Mouse (Mus musculus) CH12.LX (cell line): ENCODE data around the gene Ciapin1. TPM values are rescaled to one million over a fixed set of nuclear protein-coding genes. Genes with fewer than 3 reads are reported as not detected.

Experiments used
- DNase-seq: peaks from one replicate; pipeline ENCODE4 v3.0.0-alpha.2; 2013; ENCODE audit errors: extremely low read depth
- H3K27ac ChIP-seq: 2 replicates; pipeline ENCODE4 v1.5.1; 2012; ENCODE audit warnings: low read depth, mild to moderate bottlenecking, control low read depth, moderate library complexity; ENCODE audit not compliant: insufficient read depth
- H3K27me3 ChIP-seq: replicated peaks from 2 replicates; pipeline ENCODE3; 2012; ENCODE audit warnings: inconsistent platforms
- H3K36me3 ChIP-seq, 2 experiments: replicated peaks in 1 of 2; 2 replicates each; pipeline versions ENCODE3 to v1.6.1; 2012; ENCODE audit warnings: inconsistent platforms in 1 of 2, low read length in 1 of 2, mild to moderate bottlenecking in 1 of 2, mixed read lengths in 1 of 2, moderate library complexity in 1 of 2; ENCODE audit not compliant: control insufficient read depth in 1 of 2, insufficient read depth in 1 of 2
- H3K4me1 ChIP-seq, 2 experiments: 2 replicates each; pipeline ENCODE4 v1.6.1; 2012; ENCODE audit warnings: inconsistent platforms in 1 of 2, moderate library complexity in 1 of 2; ENCODE audit not compliant: insufficient read depth in 2 of 2, control insufficient read depth in 1 of 2
- H3K4me2 ChIP-seq: 2 replicates; pipeline ENCODE4 v1.6.1; 2012; ENCODE audit warnings: low read depth, mild to moderate bottlenecking, control low read depth; ENCODE audit not compliant: poor library complexity, insufficient read depth, severe bottlenecking
- H3K4me3 ChIP-seq, 3 experiments: fragments of 150-350 bp in 1 of 3; sonication (generic) in 1 of 3; replicated peaks in 1 of 3; 2 replicates each; pipeline versions ENCODE3 to v1.5.1; 2011 to 2012; ENCODE audit warnings: low read depth in 2 of 3, low read length in 2 of 3, mild to moderate bottlenecking in 2 of 3, moderate library complexity in 2 of 3, control low read depth in 1 of 3, improper control_type of control experiment in 1 of 3, inconsistent platforms in 1 of 3, mixed read lengths in 1 of 3; ENCODE audit not compliant: poor library complexity in 1 of 3
- H3K79me2 ChIP-seq: replicated peaks from 2 replicates; pipeline ENCODE4 v1.6.1; 2012; ENCODE audit warnings: mild to moderate bottlenecking, moderate library complexity; ENCODE audit not compliant: control insufficient read depth, poor library complexity, insufficient read depth, severe bottlenecking; ENCODE audit errors: extremely low read depth
- H3K9ac ChIP-seq: 2 replicates; pipeline ENCODE4 v1.6.1; 2012; ENCODE audit warnings: low read depth, mild to moderate bottlenecking, control low read depth, moderate library complexity; ENCODE audit not compliant: insufficient read depth
- H3K9me3 ChIP-seq: replicated peaks from 2 replicates; pipeline ENCODE3; 2012; ENCODE audit warnings: low read length, inconsistent platforms, mixed read lengths
- CTCF ChIP-seq, 2 experiments: IDR thresholded peaks in 1 of 2; conservative IDR thresholded peaks in 1 of 2; 2 replicates each; pipeline ENCODE4 v1.5.1; 2011 to 2012; ENCODE audit warnings: low read depth in 2 of 2, low read length in 2 of 2, improper control_type of control experiment in 1 of 2, inconsistent platforms in 1 of 2, mild to moderate bottlenecking in 1 of 2, moderate library complexity in 1 of 2
- E2F4 ChIP-seq: IDR thresholded peaks from 2 replicates; pipeline ENCODE4 v1.6.1; 2011; ENCODE audit warnings: low read depth, low read length, improper control_type of control experiment; ENCODE audit not compliant: insufficient replicate concordance
- ELF1 ChIP-seq: IDR thresholded peaks from 2 replicates; pipeline ENCODE4 v1.6.1; 2014; ENCODE audit warnings: low read depth, mild to moderate bottlenecking, inconsistent platforms, low read length, improper control_type of control experiment
- EP300 ChIP-seq: IDR thresholded peaks from 2 replicates; pipeline ENCODE4 v1.6.1; 2011; ENCODE audit warnings: low read length, improper control_type of control experiment
- ETS1 ChIP-seq: conservative IDR thresholded peaks from 2 replicates; pipeline ENCODE4 v1.6.1; 2012; ENCODE audit warnings: low read depth, mild to moderate bottlenecking, inconsistent platforms, low read length, improper control_type of control experiment, moderate library complexity
- HCFC1 ChIP-seq: IDR thresholded peaks from 2 replicates; pipeline ENCODE4 v1.6.1; 2012; ENCODE audit warnings: low read depth, mild to moderate bottlenecking, inconsistent platforms, low read length, improper control_type of control experiment
- JUN ChIP-seq: IDR thresholded peaks from 2 replicates; pipeline ENCODE4 v1.6.1; 2011; ENCODE audit warnings: low read depth, mild to moderate bottlenecking, low read length, improper control_type of control experiment, moderate library complexity; ENCODE audit not compliant: insufficient read depth
- KAT2A ChIP-seq: IDR thresholded peaks from 2 replicates; pipeline ENCODE4 v1.6.1; 2012; ENCODE audit warnings: low read length, improper control_type of control experiment, inconsistent platforms; ENCODE audit not compliant: insufficient replicate concordance
- MAFK ChIP-seq: IDR thresholded peaks from 2 replicates; pipeline ENCODE4 v1.6.1; 2011; ENCODE audit warnings: low read length, improper control_type of control experiment; ENCODE audit not compliant: insufficient replicate concordance
- MEF2A ChIP-seq: IDR thresholded peaks from 2 replicates; pipeline ENCODE4 v1.6.1; 2014; ENCODE audit warnings: low read depth, mild to moderate bottlenecking, inconsistent platforms, low read length, improper control_type of control experiment, borderline replicate concordance
- MXI1 ChIP-seq: IDR thresholded peaks from 2 replicates; pipeline ENCODE4 v1.6.1; 2011; ENCODE audit warnings: mild to moderate bottlenecking, low read depth, low read length, improper control_type of control experiment
- MYC ChIP-seq: IDR thresholded peaks from 2 replicates; pipeline ENCODE4 v1.6.1; 2011; ENCODE audit warnings: low read depth, mild to moderate bottlenecking, improper control_type of control experiment, low read length
- NELFE ChIP-seq: IDR thresholded peaks from 2 replicates; pipeline ENCODE4 v1.6.1; 2011; ENCODE audit warnings: low read depth, low read length, improper control_type of control experiment
- NRF1 ChIP-seq: IDR thresholded peaks from 2 replicates; pipeline ENCODE4 v1.6.1; 2014; ENCODE audit warnings: low read depth, mild to moderate bottlenecking, inconsistent platforms, low read length, improper control_type of control experiment, moderate library complexity
- PAX5 ChIP-seq: IDR thresholded peaks from 2 replicates; pipeline ENCODE4 v1.6.1; 2012; ENCODE audit warnings: low read length, inconsistent platforms, mixed read lengths
- SIN3A ChIP-seq: IDR thresholded peaks from 2 replicates; pipeline ENCODE4 v1.6.1; 2012; ENCODE audit warnings: low read length, improper control_type of control experiment, inconsistent platforms
- SMC3 ChIP-seq: IDR thresholded peaks from 2 replicates; pipeline ENCODE4 v1.6.1; 2011; ENCODE audit warnings: low read depth, low read length, improper control_type of control experiment
- TCF12 ChIP-seq: IDR thresholded peaks from 2 replicates; pipeline ENCODE4 v1.6.1; 2014; ENCODE audit warnings: low read depth, mild to moderate bottlenecking, inconsistent platforms, low read length, improper control_type of control experiment
- USF1 ChIP-seq: IDR thresholded peaks from 2 replicates; pipeline ENCODE4 v1.6.1; 2014; ENCODE audit warnings: low read depth, mild to moderate bottlenecking, inconsistent platforms, low read length, improper control_type of control experiment
- ZC3H11A ChIP-seq: IDR thresholded peaks from 2 replicates; pipeline ENCODE4 v1.6.1; 2012; ENCODE audit warnings: low read depth, mild to moderate bottlenecking, inconsistent platforms, low read length, improper control_type of control experiment
- ZMIZ1 ChIP-seq: IDR thresholded peaks from 2 replicates; pipeline ENCODE4 v1.6.1; 2012; ENCODE audit warnings: low read depth, mild to moderate bottlenecking, inconsistent platforms, low read length, improper control_type of control experiment
- ZNF384 ChIP-seq: IDR thresholded peaks from 2 replicates; pipeline ENCODE4 v1.6.1; 2012; ENCODE audit warnings: low read depth, low read length, improper control_type of control experiment, inconsistent platforms
- dilution Hi-C: fragments of 300-500 bp; cut with MboI; formaldehyde crosslinking; loops from 2 replicates; pipeline ENCODE4 v1.14.3; 2020; ENCODE audit warnings: low sequenced_read_pairs; ENCODE audit not compliant: extremely low pct_unique_long_range_greater_than_20kb, extremely low pct_ligation_motif_present
- in situ Hi-C: fragments of 300-500 bp; cut with MboI; formaldehyde crosslinking; loops from 3 replicates; pipeline ENCODE4 v1.14.3; 2019; ENCODE audit warnings: low sequenced_read_pairs, low pct_ligation_motif_present, low pct_unique_long_range_greater_than_20kb, mixed read lengths
- polyA plus RNA-seq: library from polyadenylated mRNA; unstranded; fragments of >175 nt; gene quantifications from 2 replicates; pipeline ENCODE4 v1.2.1, GENCODE M21; 2012; ENCODE audit warnings: low read depth; ENCODE audit not compliant: insufficient read length
- total RNA-seq, 2 experiments: library from RNA; depleted of rRNA; stranded (reverse); fragments of 300-350 nt in 1 of 2; fragments of >200 nt in 1 of 2; gene quantifications; 2 replicates each; pipeline ENCODE4 v1.2.3; 2012 to 2014

Ciapin1 gene
- total and polyA plus RNA-seq, 3 experiments: 83.1 to 139 (median 97.1) TPM

- Histone ChIP-seq H3K79me2 (no peaks in the 10 kb centered on the region), H3K4me1 (peaks cover 21 to 69% of the 10 kb centered on the region in 2 experiments), H3K27ac (no peak within 1 kb of the TSS), H3K27me3 (no peaks in the 10 kb centered on the region), H3K9ac (no peak within 1 kb of the TSS), H3K4me3 (no peak within 1 kb of the TSS), H3K4me2 (no peak within 1 kb of the TSS), H3K9me3 (peaks cover 6% of the 10 kb centered on the region), H3K36me3 (peaks cover 0 to 48% of the 10 kb centered on the region in 2 experiments)
- TF ChIP-seq ZMIZ1: no peak
- TF ChIP-seq MAFK: no peak
- no peak for TF ChIP-seq JUN
- no peak for TF ChIP-seq NRF1
- no peak for TF ChIP-seq TCF12
- in situ Hi-C loops: no loop called here
- dilution Hi-C loops: no loop called here
- DNase-seq: no peak
These were observed 66.1 kb downstream of the Ciapin1 start, which contains the start of gene Cx3cl1 for GRCm38 (mm10) chr8:94771941-94772670. Gene Cx3cl1, plus strand, starts transcription at chr8:94772009.

GRCm38 (mm10) chr8:94770945-94771344, 67.2 kb downstream of the Ciapin1 start:
- dilution Hi-C loops (no loop called here), in situ Hi-C loops (no loop called here)
- no peaks in the 10 kb centered on the region for H3K27me3 ChIP-seq
- TF ChIP-seq CTCF (conservative IDR thresholded peaks at IDR 0.05 in 1 of 2, IDR thresholded peaks at IDR 0.05 in 1 of 2; ENCODE audit: low read depth in 2 of 2, low read length in 2 of 2): no peak
- TF ChIP-seq SMC3: no peak
- no peak for TF ChIP-seq USF1
- no peak for TF ChIP-seq MEF2A
- no peak for TF ChIP-seq PAX5
- no peak for TF ChIP-seq SIN3A
- no peak for TF ChIP-seq KAT2A
- TF ChIP-seq TCF12: no peak
- no peak for TF ChIP-seq HCFC1
- TF ChIP-seq MYC: no peak
- no peak for TF ChIP-seq ZMIZ1
- no peak for TF ChIP-seq EP300
- no peak for TF ChIP-seq ZNF384
- no peak for TF ChIP-seq ETS1
- TF ChIP-seq NELFE: no peak
- no peak for TF ChIP-seq ZC3H11A
- no peak for TF ChIP-seq MXI1
- no peak for TF ChIP-seq E2F4
- no peak for TF ChIP-seq ELF1
- no peak overlapping the region for H3K27ac ChIP-seq
- no peak overlapping the region for H3K9ac ChIP-seq
- no peak overlapping the region for H3K4me2 ChIP-seq
- no peak for DNase-seq
- peaks cover 17 to 57% of the 10 kb centered on the region in 2 experiments for H3K4me1 ChIP-seq
- H3K36me3 ChIP-seq: peaks cover 0 to 47% of the 10 kb centered on the region in 2 experiments
- H3K79me2 ChIP-seq: no peaks in the 10 kb centered on the region
- peaks cover 6% of the 10 kb centered on the region for H3K9me3 ChIP-seq
- H3K4me3 ChIP-seq: no peak overlapping the region

Other genes with a start within 250 kb of the Ciapin1 start
- 17.5 and 18.0 TPM in 2 replicates for gene Rspry1, start 236.4 kb downstream of the Ciapin1 start, total RNA-seq (2012; rRNA removed)
- 23.5 and 26.9 TPM in 2 replicates for gene Rspry1, start 236.4 kb downstream of the Ciapin1 start, total RNA-seq (2014; rRNA removed)
- 11.4 and 13.4 TPM in 2 replicates for gene Rspry1, start 236.4 kb downstream of the Ciapin1 start, polyA plus RNA-seq
- gene Fam192a, start 236.4 kb downstream of the Ciapin1 start, total RNA-seq (2012; rRNA removed): 30.7 and 35.5 TPM in 2 replicates
- 37.6 and 43.7 TPM in 2 replicates for gene Fam192a, start 236.4 kb downstream of the Ciapin1 start, total RNA-seq (2014; rRNA removed)
- 80.3 and 95.6 TPM in 2 replicates for gene Fam192a, start 236.4 kb downstream of the Ciapin1 start, polyA plus RNA-seq
- gene Arl2bp, start 171.8 kb downstream of the Ciapin1 start, total RNA-seq (2012; rRNA removed): 24.8 and 29.4 TPM in 2 replicates
- 71.2 and 85.1 TPM in 2 replicates for gene Arl2bp, start 171.8 kb downstream of the Ciapin1 start, total RNA-seq (2014; rRNA removed)
- 107 and 114 TPM in 2 replicates for gene Arl2bp, start 171.8 kb downstream of the Ciapin1 start, polyA plus RNA-seq
- gene Pllp, start 142.1 kb downstream of the Ciapin1 start, total RNA-seq (2012; rRNA removed): 25.9 and 29.5 TPM in 2 replicates
- 5.1 and 5.3 TPM in 2 replicates for gene Pllp, start 142.1 kb downstream of the Ciapin1 start, total RNA-seq (2014; rRNA removed)
- 3.7 and 6.1 TPM in 2 replicates for gene Pllp, start 142.1 kb downstream of the Ciapin1 start, polyA plus RNA-seq
- 1,648 and 3,114 TPM in 2 replicates for gene Ccl22, start 92.8 kb downstream of the Ciapin1 start, total RNA-seq (2012; rRNA removed)
- 1,111 and 1,396 TPM in 2 replicates for gene Ccl22, start 92.8 kb downstream of the Ciapin1 start, total RNA-seq (2014; rRNA removed)
- gene Ccl22, start 92.8 kb downstream of the Ciapin1 start, polyA plus RNA-seq: 4,019 and 4,546 TPM in 2 replicates
- 2.5 and 3.7 TPM in 2 replicates for gene Cx3cl1, start 66.3 kb downstream of the Ciapin1 start, total RNA-seq (2012; rRNA removed)
- gene Cx3cl1, start 66.3 kb downstream of the Ciapin1 start, total RNA-seq (2014; rRNA removed): 0.19 TPM in 1 of 2 replicates, not detected in the other
- gene Cx3cl1, start 66.3 kb downstream of the Ciapin1 start, polyA plus RNA-seq: 4.2 and 4.6 TPM in 2 replicates
- 2.1 and 2.2 TPM in 2 replicates for gene Ccl17, start 27.9 kb downstream of the Ciapin1 start, total RNA-seq (2012; rRNA removed)
- 2.5 and 2.6 TPM in 2 replicates for gene Ccl17, start 27.9 kb downstream of the Ciapin1 start, total RNA-seq (2014; rRNA removed)
- 1.3 and 2.5 TPM in 2 replicates for gene Ccl17, start 27.9 kb downstream of the Ciapin1 start, polyA plus RNA-seq
- 68.5 and 82.2 TPM in 2 replicates for gene Coq9, start within 50 bp of the Ciapin1 start, total RNA-seq (2012; rRNA removed)
- 44.2 and 48.5 TPM in 2 replicates for gene Coq9, start within 50 bp of the Ciapin1 start, total RNA-seq (2014; rRNA removed)
- gene Coq9, start within 50 bp of the Ciapin1 start, polyA plus RNA-seq: 68.8 and 97.0 TPM in 2 replicates
- gene Polr2c, start 19.1 kb upstream of the Ciapin1 start, total RNA-seq (2012; rRNA removed): 93.2 and 102 TPM in 2 replicates
- gene Polr2c, start 19.1 kb upstream of the Ciapin1 start, total RNA-seq (2014; rRNA removed): 120 and 130 TPM in 2 replicates
- 134 and 141 TPM in 2 replicates for gene Polr2c, start 19.1 kb upstream of the Ciapin1 start, polyA plus RNA-seq
- gene Dok4, start 38.0 kb upstream of the Ciapin1 start, total RNA-seq (2012; rRNA removed): 1.8 and 2.3 TPM in 2 replicates
- 1.6 and 2.3 TPM in 2 replicates for gene Dok4, start 38.0 kb upstream of the Ciapin1 start, total RNA-seq (2014; rRNA removed)
- 1.7 and 1.9 TPM in 2 replicates for gene Dok4, start 38.0 kb upstream of the Ciapin1 start, polyA plus RNA-seq
- gene Ccdc102a, start 79.7 kb upstream of the Ciapin1 start, total RNA-seq (2012; rRNA removed): 5.8 and 5.9 TPM in 2 replicates
- 2.1 and 2.5 TPM in 2 replicates for gene Ccdc102a, start 79.7 kb upstream of the Ciapin1 start, total RNA-seq (2014; rRNA removed)
- 2.8 and 4.5 TPM in 2 replicates for gene Ccdc102a, start 79.7 kb upstream of the Ciapin1 start, polyA plus RNA-seq
- gene Adgrg5, start 85.3 kb upstream of the Ciapin1 start, total RNA-seq (2012; rRNA removed): 0.81 and 1.0 TPM in 2 replicates
- 5.2 and 6.9 TPM in 2 replicates for gene Adgrg5, start 85.3 kb upstream of the Ciapin1 start, total RNA-seq (2014; rRNA removed)
- gene Adgrg5, start 85.3 kb upstream of the Ciapin1 start, polyA plus RNA-seq: 9.2 and 10.0 TPM in 2 replicates
- 0.34 and 0.42 TPM in 2 replicates for gene Adgrg1, start 136.4 kb upstream of the Ciapin1 start, total RNA-seq (2012; rRNA removed)
- 1.1 and 1.2 TPM in 2 replicates for gene Adgrg1, start 136.4 kb upstream of the Ciapin1 start, total RNA-seq (2014; rRNA removed)
- gene Adgrg1, start 136.4 kb upstream of the Ciapin1 start, polyA plus RNA-seq: 2.0 and 2.5 TPM in 2 replicates
- not detected in 2 replicates for gene Adgrg3, start 179.3 kb upstream of the Ciapin1 start, total RNA-seq (2012; rRNA removed)
- not detected in 2 replicates for gene Adgrg3, start 179.3 kb upstream of the Ciapin1 start, total RNA-seq (2014; rRNA removed)
- gene Adgrg3, start 179.3 kb upstream of the Ciapin1 start, polyA plus RNA-seq: not detected in 2 replicates
- not detected in 2 replicates for gene Drc7, start 216.7 kb upstream of the Ciapin1 start, total RNA-seq (2012; rRNA removed)
- gene Drc7, start 216.7 kb upstream of the Ciapin1 start, total RNA-seq (2014; rRNA removed): not detected in 2 replicates
- gene Drc7, start 216.7 kb upstream of the Ciapin1 start, polyA plus RNA-seq: not detected in 2 replicates
- gene Katnb1, start 242.8 kb upstream of the Ciapin1 start, total RNA-seq (2012; rRNA removed): 17.3 and 19.8 TPM in 2 replicates
- gene Katnb1, start 242.8 kb upstream of the Ciapin1 start, total RNA-seq (2014; rRNA removed): 8.9 and 9.8 TPM in 2 replicates
- gene Katnb1, start 242.8 kb upstream of the Ciapin1 start, polyA plus RNA-seq: 13.1 and 14.1 TPM in 2 replicates